Mouse (Mus musculus) left cerebral cortex, adult 2 months (tissue): ENCODE results near the gene Meis1. TPM values are rescaled to one million over a fixed set of nuclear protein-coding genes. Genes with fewer than 3 reads are reported as not detected.

ENCODE experiments used
- DNase-seq, 2 experiments: peaks; one replicate each; pipeline ENCODE4 v3.0.0; 2021 to 2022; ENCODE audit warnings: low spot score in 2 of 2, mixed read lengths in 1 of 2; ENCODE audit errors: extremely low spot score in 1 of 2
- H3K27ac ChIP-seq: fragments of 200-600 bp; 2 replicates; pipeline ENCODE4 v1.8.1; 2022
- H3K4me3 ChIP-seq: fragments of 200-600 bp; 2 replicates; pipeline ENCODE4 v1.8.1; 2022
- CTCF ChIP-seq: fragments of 200-600 bp; IDR thresholded peaks from 2 replicates; pipeline ENCODE4 v1.8.1; 2022; ENCODE audit warnings: antibody characterized with exemption, mild to moderate bottlenecking, moderate library complexity
- intact Hi-C: fragments of 180-260 bp; cut with DNase I; formaldehyde crosslinking; loops from one replicate; pipeline ENCODE4 v1.15.1; 2025
- long read RNA-seq, 2 experiments: library from polyadenylated mRNA; stranded (forward); transcript quantifications; one replicate each; pipeline ENCODE4 v2.0.0; 2021; ENCODE audit warnings: borderline mapping rate in 2 of 2
- total RNA-seq, 2 experiments: library from RNA; stranded (reverse); gene quantifications; 2 replicates each; pipeline ENCODE4 v1.2.3; 2021

Meis1 gene
- total RNA-seq = 1 to 10 TPM; 4.8 to 4.9 TPM
- long read RNA-seq, experiment 1, partial matches to known transcripts = 1 of 4 reads
- long read RNA-seq, experiment 1, other reads (novel, unspliced or antisense) = 1 of 4 reads
- long read RNA-seq, experiment 2, partial matches to known transcripts = 1 of 1 reads
- long read RNA-seq, experiment 2, other reads (novel, unspliced or antisense) = 0 of 1 reads

GRCm38 (mm10) chr11:19018489-19019203, at the start of gene Meis1:
Gene Meis1 (minus strand): TSS chr11:19018985.
- peak; percentile 69 to 79 for DNase-seq
- H3K4me3 ChIP-seq = peak within 1 kb of the TSS; percentile 48
- intact Hi-C loops = loop anchor here (2.0 to 5.0 kb wide), 2 partner anchors 142 to 1066 kb away; partner anchors contain the start of gene Etaa1
- TF ChIP-seq CTCF = no peak
- peak within 1 kb of the TSS; percentile 76 for H3K27ac ChIP-seq

GRCm38 (mm10) chr11:19067334-19067733, 48.5 kb upstream of the Meis1 start:
- intact Hi-C loops = no loop called here
- TF ChIP-seq CTCF = no peak
- Histone ChIP-seq H3K27ac (no peak overlapping the region), H3K4me3 (no peak overlapping the region)
- no peak for DNase-seq

DNA sequence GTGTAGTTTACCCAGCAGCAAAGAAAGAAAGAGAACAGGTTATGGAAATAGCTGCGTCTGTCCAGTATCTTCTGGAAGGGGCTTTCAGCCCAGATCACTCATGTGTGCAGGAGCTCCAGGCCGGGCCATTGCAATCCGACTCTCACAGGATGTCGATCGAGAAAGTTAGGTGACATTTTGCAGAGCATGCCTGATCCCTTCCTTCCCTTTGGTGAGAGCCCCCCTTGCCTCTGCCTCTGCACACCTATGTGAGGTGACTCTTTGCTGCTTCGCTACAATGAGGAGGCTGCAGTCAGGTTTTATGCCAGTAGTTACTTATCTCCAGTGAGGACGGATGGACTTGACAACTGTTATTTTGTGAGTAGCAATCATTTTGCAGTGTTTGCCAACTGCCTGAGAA, 30.5 kb upstream of the Meis1 start:
- H3K27ac ChIP-seq = no peak overlapping the region
- no peak overlapping the region for H3K4me3 ChIP-seq
- TF ChIP-seq CTCF = no peak
- intact Hi-C loops = no loop called here
- DNase-seq = no peak

DNA sequence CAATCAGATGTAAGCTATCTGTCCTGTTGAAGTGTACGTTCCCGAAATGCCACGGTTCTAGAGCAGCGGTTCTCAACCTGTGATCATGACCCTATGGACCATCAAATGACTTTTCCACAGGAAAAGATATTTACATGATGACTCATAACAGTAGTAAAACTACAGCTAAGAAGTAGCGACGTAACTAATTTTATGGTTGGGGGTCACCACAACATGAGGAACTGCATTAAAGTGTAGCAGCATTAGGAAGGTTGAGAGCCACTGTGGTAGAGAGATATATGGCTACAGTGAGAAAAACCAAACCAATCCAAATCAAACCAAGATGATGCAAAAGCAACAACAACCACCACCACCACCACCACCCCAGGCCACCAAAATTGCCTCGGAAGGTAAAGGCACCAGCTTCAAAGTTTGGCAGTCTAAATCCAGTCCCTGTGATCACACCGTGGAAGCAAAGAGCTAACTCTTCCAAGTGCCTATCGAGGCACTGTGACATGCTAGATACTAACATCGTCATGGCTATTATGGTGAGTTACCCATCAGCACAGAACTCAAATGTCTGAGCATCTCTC, 17.9 kb upstream of the Meis1 start:
- Histone ChIP-seq H3K27ac (no peak overlapping the region), H3K4me3 (no peak overlapping the region)
- intact Hi-C loops = no loop called here
- no peak for DNase-seq
- TF ChIP-seq CTCF = no peak

DNA sequence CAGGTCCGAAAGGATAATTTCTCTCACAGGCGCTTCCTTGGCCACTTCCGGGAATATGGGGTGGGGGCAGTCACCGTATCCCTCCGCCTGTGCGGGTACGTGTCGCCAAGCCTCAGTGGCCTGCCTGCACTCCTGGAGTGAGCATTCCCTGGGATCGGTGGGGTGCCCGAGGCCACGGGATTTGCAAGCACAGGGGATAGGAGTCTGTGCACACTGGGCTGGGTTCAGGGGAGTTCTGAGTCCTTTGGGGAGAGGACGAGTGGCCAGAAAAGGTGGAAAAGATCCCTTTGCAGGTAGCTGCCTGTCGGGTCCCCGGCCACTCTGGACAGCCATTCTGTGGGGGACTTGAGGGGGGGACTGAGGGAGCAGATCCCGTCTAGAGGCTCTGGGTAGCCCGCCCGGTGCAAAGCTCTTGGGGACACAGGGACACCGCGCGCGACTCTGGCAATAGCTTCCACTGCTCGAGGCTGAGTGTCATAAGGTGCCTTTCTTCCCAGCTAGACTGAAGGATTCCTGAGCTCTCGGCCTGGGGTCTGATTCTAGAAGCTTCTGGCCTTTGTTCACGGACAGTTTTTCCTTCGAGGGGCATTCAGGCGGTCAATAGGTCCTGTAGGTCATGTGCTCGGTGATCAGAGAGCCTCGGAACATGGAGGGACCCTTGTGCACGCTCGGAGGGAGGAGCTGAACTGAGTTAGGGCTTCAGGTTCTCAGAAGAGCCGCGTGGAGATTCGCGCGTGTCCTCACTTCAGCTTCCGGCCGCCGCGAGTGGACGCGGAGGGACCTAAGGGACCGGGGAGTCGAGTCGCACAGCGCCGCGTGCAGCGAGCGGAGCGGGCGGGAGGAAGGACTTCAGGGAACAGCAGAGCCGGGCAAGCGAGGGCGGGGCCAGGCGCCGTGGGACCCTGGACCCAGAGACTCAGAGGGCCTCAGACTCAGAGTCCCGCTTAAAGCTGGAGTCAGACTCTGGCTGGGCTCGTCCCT, 8.1 kb upstream of the Meis1 start:
- DNase-seq = peak; percentile 11 to 15
- Histone ChIP-seq H3K27ac (no peak overlapping the region), H3K4me3 (peak overlapping the region; percentile 39)
- TF ChIP-seq CTCF = no peak
- intact Hi-C loops = loop anchor here (2.0 to 10.0 kb wide), 5 partner anchors 645 to 1742 kb away; no protein-coding TSS in a partner anchor

GRCm38 (mm10) chr11:19025976-19026520, 7.3 kb upstream of the Meis1 start:
- Histone ChIP-seq H3K27ac (no peak overlapping the region), H3K4me3 (peak overlapping the region; percentile 39; the same call in 1 of the 2 replicates)
- no peak for TF ChIP-seq CTCF
- intact Hi-C loops = loop anchor here (2.0 to 10.0 kb wide), 5 partner anchors 646 to 1741 kb away; no protein-coding TSS in a partner anchor
- DNase-seq = no peak

GRCm38 (mm10) chr11:19024496-19025265, 5.9 kb upstream of the Meis1 start:
- Histone ChIP-seq H3K27ac (no peak overlapping the region), H3K4me3 (no peak overlapping the region)
- no peak for DNase-seq
- peak; percentile 51 for TF ChIP-seq CTCF
- intact Hi-C loops = loop anchor here (5.0 to 10.0 kb wide), 8 partner anchors 178 to 1740 kb away; no protein-coding TSS in a partner anchor

DNA sequence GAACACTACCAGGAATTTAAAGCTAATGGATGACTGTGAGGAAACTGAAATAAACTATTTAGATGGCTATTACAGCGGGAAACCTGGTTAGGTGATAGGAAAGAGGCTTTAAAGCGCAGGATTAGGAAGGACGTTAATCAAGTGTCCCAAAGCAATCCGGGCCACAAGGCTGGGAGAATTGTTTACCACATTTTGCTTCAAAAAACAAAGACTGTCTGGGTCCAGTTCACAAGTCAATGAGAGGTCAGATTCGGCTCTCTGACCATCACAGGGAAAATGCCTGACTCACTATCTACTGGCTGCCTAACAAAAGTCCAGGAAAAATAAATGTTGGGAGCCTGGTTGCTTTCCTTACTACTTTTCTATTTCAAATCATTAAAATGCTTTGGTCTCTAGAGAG, 4.6 kb upstream of the Meis1 start:
- DNase-seq = no peak
- no peak overlapping the region for H3K27ac ChIP-seq
- no peak overlapping the region for H3K4me3 ChIP-seq
- intact Hi-C loops = loop anchor here (5.0 to 10.0 kb wide), 7 partner anchors 179 to 1739 kb away; no protein-coding TSS in a partner anchor
- no peak for TF ChIP-seq CTCF

DNA sequence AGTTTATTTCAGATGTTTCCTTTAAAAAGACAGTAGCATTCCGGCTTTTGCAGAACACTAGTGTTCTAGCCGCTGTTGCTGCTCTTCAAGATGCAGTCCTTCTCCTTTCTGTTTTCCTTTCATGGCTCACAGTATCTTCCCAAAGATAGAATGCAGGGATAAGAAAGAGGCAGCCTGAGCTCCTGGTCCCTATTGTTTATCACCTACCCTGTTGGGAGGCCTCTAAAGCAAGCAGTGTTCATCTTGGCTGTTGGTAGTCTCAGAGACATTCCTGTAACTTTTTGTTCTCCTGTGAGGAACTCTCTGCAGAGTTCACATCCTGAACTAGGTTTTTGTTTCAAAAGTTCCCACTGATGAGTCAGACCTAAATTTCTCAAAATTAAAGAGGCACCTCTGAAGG, 3.8 kb upstream of the Meis1 start:
- DNase-seq = no peak
- Histone ChIP-seq H3K27ac (no peak overlapping the region), H3K4me3 (no peak overlapping the region)
- TF ChIP-seq CTCF = no peak
- intact Hi-C loops = loop anchor here (5.0 to 10.0 kb wide), 7 partner anchors 180 to 1738 kb away; no protein-coding TSS in a partner anchor
